In genomic region chr15:96448656-96449299, GRCm38 (mm10) we compare ENCODE assay signal across 11 mouse cellular contexts. TPM values are rescaled to one million over a fixed set of nuclear protein-coding genes. Genes with fewer than 3 reads are reported as not detected.
DNase-seq lines count a peak whose midpoint lies in the region; ATAC-seq and TF ChIP-seq lines count a peak whose summit lies in the region.
"Had no signal": no experiment of that assay in that cellular context is flagged by ENCODE, and none has a peak within 500 bp of the region (broad histone marks: within the 10 kb centered on the region; RNA-seq: fewer than 3 reads in every experiment).

No protein-coding gene starts in this region.

- no peaks in the 10 kb centered on the region for H3K27me3 ChIP-seq in erythroblast, embryonic 14.5 days (ENCODE audit: control insufficient read depth)
- no peaks in the 10 kb centered on the region for H3K27me3 ChIP-seq in liver, postnatal 0 days (ENCODE audit: insufficient read depth, low read length)
- H3K27me3 ChIP-seq in midbrain, embryonic 15.5 days (replicated peaks): no peaks in the 10 kb centered on the region
- H3K27me3 ChIP-seq: limb, embryonic 13.5 days had no signal

- DNase-seq in heart, adult 18-20 months: peak; percentile 23 to 39
- no peak for DNase-seq in heart, postnatal 4 days
- DNase-seq in right cerebral cortex, postnatal 25 days: peak; percentile 23
- no peak for DNase-seq in right cerebral cortex, postnatal 4 days
- DNase-seq in liver, postnatal 0 days: peak; percentile 43
- no peak for DNase-seq in urinary bladder, postnatal 10 days (ENCODE audit: low spot score)
- DNase-seq: thymus, postnatal 4 days had no signal

- H3K4me1 ChIP-seq in erythroblast, embryonic 14.5 days (ENCODE audit: control insufficient read depth): peaks cover 44% of the 10 kb centered on the region
- H3K4me1 ChIP-seq in liver, postnatal 0 days (ENCODE audit: insufficient read depth): 0 out of 2 replicates have a peak, but pooled peaks cover 4% of the 10 kb centered on the region
- no peaks in the 10 kb centered on the region for H3K4me1 ChIP-seq in midbrain, embryonic 15.5 days

- 77% methylated on average over 7 of the region's 7 CpGs for WGBS in liver, postnatal 0 days (ENCODE audit: insufficient replicate concordance)
- WGBS in midbrain, embryonic 15.5 days: 93% methylated on average over 7 of the region's 7 CpGs

- no peak for TF ChIP-seq CTCF in liver, postnatal 0 days (IDR thresholded peaks at IDR 0.05; ENCODE audit: low read depth)

- no peak for TF ChIP-seq EP300 in liver, postnatal 0 days (IDR thresholded peaks at IDR 0.05; ENCODE audit: low read depth)

- H3K4me3 ChIP-seq in erythroblast, embryonic 14.5 days (replicated peaks): peak overlapping the region; percentile 29
- H3K4me3 ChIP-seq in liver, postnatal 0 days (ENCODE audit: low read depth, low read length): no peak overlapping the region
- no peak overlapping the region for H3K4me3 ChIP-seq in midbrain, embryonic 15.5 days
- H3K4me3 ChIP-seq: limb, embryonic 13.5 days had no signal

- no peak overlapping the region; the same call in 1 of the 2 replicates for H3K9ac ChIP-seq in liver, postnatal 0 days (replicated peaks)
- no peak overlapping the region for H3K9ac ChIP-seq in midbrain, embryonic 15.5 days
- H3K9ac ChIP-seq: limb, embryonic 13.5 days had no signal

- H3K36me3 ChIP-seq in erythroblast, embryonic 14.5 days (ENCODE audit: control insufficient read depth): peaks cover 76% of the 10 kb centered on the region
- peaks cover 29% of the 10 kb centered on the region for H3K36me3 ChIP-seq in liver, postnatal 0 days (replicated peaks; ENCODE audit: insufficient read depth, low read length)
- no peaks in the 10 kb centered on the region; the same call in 1 of the 2 replicates for H3K36me3 ChIP-seq in midbrain, embryonic 15.5 days (replicated peaks)

- H3K27ac ChIP-seq in liver, postnatal 0 days (ENCODE audit: low read depth): peak overlapping the region; percentile 75
- H3K27ac ChIP-seq in midbrain, embryonic 15.5 days: no peak overlapping the region
- H3K27ac ChIP-seq: limb, embryonic 13.5 days had no signal

- no peak overlapping the region for H3K4me2 ChIP-seq in liver, postnatal 0 days (ENCODE audit: low read depth, low read length)
- no peak overlapping the region for H3K4me2 ChIP-seq in midbrain, embryonic 15.5 days
- H3K4me2 ChIP-seq: limb, embryonic 13.5 days; midbrain, embryonic 11.5 days had no signal

- no peaks in the 10 kb centered on the region for H3K9me3 ChIP-seq in erythroblast, embryonic 14.5 days (ENCODE audit: control insufficient read depth, low read length)
- no peaks in the 10 kb centered on the region for H3K9me3 ChIP-seq in liver, postnatal 0 days (ENCODE audit: low read length)
- H3K9me3 ChIP-seq in midbrain, embryonic 15.5 days: no peaks in the 10 kb centered on the region
- H3K9me3 ChIP-seq: limb, embryonic 13.5 days had no signal

- peak; percentile 89 for ATAC-seq in liver, postnatal 0 days
- no peak for ATAC-seq in midbrain, embryonic 15.5 days (replicated peaks)

RNA-seq across cellular contexts. Expression of gene Scaf11, which starts 11.9 kb away (rescaled TPM):
- total RNA-seq in heart, adult 18-20 months (2021): 10 to 100 TPM; 43.9 to 49.4 TPM
- 10 to 100 TPM; 69.4 to 71.1 TPM for total RNA-seq in heart, postnatal 4 days (2021)
- polyA plus RNA-seq in erythroblast, embryonic 14.5 days (2012): 2.7 TPM in 2 replicates
- 32.5 and 35.6 TPM in 2 replicates for polyA plus RNA-seq in liver, postnatal 0 days (2015; fragmentation: Nextera tagmentation; extraction: Ambion mirVana)
- 42.1 and 42.3 TPM in 2 replicates for polyA plus RNA-seq in midbrain, embryonic 15.5 days (2015; fragmentation: Nextera tagmentation; extraction: Ambion mirVana)

Comparison
In these comparisons a context has a peak if more than half of its experiments do, and no peak if none do; other contexts are left out.
1. DNase-seq: peak in heart, adult 18-20 months (2 of 2), right cerebral cortex, postnatal 25 days (single experiment) and liver, postnatal 0 days (single experiment); none in heart, postnatal 4 days (single experiment), right cerebral cortex, postnatal 4 days (single experiment) and urinary bladder, postnatal 10 days (single experiment).